Mouse (Mus musculus) ZHBTc4 (cell line): Measurements from ENCODE around the gene Ncapg2.

ENCODE experiments used
- DNase-seq: peaks from one replicate; pipeline ENCODE4 v3.0.0-alpha.2; 2011; ENCODE audit warnings: low read depth, low spot score

The Ncapg2 gene

GRCm38 (mm10) chr12:116442184-116442583 lies 37.0 kb downstream of the Ncapg2 start:
- DNase-seq = no peak

DNA sequence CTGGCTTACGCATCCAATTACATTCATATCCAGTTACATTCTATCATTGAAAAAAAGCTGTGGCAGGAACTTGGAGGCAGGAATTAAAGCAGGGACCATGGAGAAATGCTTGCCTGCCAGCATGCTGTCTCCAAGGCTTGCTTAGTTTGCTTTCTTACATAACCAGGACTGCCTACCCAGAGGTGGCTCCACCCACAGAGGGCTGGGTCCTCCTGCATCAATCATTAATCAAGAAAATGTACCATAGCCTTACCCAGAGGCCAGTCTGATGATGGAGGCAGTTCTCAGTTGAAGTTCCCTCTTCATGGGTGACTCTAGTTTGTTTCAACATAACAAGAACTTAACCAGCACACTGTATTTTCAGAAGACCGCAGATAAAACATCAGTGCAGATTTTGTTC lies 44.3 kb downstream of the Ncapg2 start:
- DNase-seq = no peak

GRCm38 (mm10) chr12:116460379-116461065 lies 55.3 kb downstream of the Ncapg2 start:
- no peak for DNase-seq

GRCm38 (mm10) chr12:116467030-116467429 lies 61.8 kb downstream of the Ncapg2 start:
- no peak for DNase-seq

DNA sequence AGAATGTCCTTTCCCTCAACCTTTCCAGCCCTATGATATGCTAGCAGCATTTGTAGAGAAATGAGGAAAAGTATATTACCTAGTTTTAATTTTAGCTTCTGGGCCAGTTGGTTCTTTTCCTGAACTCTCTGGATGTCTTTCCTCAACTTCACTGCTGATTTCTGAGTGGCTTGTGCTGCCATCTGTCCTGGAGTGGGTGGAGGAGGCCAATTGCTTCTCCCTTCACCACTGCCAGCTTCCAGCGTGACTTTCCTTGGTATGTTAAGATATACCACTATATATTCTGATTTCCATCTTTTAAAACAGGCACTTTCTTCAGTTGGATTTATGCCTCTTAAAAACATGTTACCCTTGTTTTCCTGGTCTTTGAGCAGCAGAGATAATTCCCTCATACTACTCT lies 63.1 kb downstream of the Ncapg2 start:
- DNase-seq = no peak

GRCm38 (mm10) chr12:116469096-116469495 lies 63.9 kb downstream of the Ncapg2 start:
- DNase-seq = no peak

GRCm38 (mm10) chr12:116473264-116473663 lies 68.1 kb downstream of the Ncapg2 start:
- no peak for DNase-seq

- no peak for DNase-seq
These were observed 68.6 kb downstream of the Ncapg2 start for GRCm38 (mm10) chr12:116473761-116474160.

- no peak for DNase-seq
These were observed 69.5 kb downstream of the Ncapg2 start for GRCm38 (mm10) chr12:116474676-116475075.

DNA sequence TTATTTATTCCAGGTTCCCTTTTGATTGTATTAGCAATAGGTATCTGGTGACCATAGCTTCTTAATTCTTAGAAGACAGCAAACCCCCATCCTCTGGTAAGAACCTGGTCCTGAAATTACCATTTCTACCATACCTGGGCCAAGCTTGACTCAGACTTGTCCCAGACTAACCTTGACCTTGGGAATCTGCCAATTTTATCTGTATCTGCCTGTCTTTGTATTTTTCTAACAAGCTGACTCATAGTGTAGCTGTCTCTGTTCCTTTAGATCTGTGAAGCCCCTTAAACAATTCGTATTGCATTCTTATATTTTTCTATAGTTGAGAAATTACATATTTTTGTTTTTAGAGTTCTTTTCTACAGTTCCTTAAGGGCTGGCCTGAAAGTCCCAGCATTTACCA lies 73.6 kb downstream of the Ncapg2 start:
- DNase-seq = no peak

- no peak for DNase-seq
These were observed 76.7 kb downstream of the Ncapg2 start for GRCm38 (mm10) chr12:116481921-116482320.

DNA sequence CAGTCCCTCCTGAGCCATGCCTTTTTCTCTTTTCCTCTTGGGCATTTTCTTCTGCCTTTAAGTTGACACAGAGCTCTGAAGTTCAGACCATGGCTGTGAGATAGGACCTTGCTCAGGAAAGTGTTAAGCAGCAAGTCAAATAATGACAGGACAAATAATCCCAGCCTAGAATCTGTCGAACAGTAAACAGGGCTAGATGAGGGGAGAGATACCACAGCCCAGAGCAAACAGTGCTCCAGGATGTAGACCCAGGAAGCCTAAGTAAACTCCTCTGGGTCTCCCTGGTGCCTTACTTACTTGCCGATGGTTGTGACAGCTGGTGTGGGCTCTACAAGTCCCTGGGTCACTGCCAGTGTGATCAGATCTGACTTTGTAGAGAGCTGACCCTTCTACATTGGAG lies 78.4 kb downstream of the Ncapg2 start:
- no peak for DNase-seq

GRCm38 (mm10) chr12:116484991-116485390 lies 79.8 kb downstream of the Ncapg2 start:
- no peak for DNase-seq

DNA sequence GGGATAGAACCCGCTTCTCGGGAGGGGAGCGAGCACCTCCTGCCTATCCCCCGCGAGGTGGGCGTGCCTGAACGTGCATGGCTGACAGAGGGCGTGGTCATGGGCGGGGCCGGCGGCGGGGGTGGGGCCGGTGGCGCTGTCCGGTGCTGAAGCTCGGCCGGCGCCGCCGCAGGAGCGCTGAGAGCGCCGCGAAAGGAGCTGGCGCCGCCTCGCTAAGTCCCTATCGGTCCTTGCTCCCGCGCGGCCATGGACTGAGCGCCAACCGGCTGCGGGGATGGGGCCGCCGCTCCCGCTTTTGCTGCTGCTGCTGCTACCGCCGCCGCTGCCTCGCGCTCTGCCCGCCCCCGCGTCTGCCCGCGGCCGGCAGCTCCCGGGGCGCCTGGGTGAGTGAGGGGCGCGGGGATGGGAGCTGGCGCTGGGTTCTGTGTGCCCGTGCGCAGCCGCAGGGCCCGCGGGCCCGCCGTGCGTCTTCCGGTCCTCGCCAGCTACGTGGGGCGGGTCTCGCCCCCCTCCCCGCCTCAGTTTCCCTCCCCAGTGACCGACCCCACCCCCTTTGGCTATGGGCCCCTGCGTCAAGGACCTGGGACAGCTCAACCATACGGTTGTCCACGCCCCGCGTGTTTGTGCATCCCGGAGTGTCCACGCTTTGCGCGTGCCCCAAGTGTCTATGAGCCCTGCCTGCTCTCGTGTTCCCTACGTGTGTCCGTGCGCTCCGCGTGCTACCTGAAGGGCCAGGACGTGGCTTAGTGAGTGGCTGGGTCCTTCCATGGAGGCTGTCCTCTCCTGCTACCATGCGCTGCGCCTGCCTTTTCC lies 80.6 kb downstream of the Ncapg2 start, which contains the start of gene Ptprn2:
Gene Ptprn2 (plus strand): TSS at position 130 of the 813 bp plus-strand sequence.
- peak; percentile 86 for DNase-seq

DNA sequence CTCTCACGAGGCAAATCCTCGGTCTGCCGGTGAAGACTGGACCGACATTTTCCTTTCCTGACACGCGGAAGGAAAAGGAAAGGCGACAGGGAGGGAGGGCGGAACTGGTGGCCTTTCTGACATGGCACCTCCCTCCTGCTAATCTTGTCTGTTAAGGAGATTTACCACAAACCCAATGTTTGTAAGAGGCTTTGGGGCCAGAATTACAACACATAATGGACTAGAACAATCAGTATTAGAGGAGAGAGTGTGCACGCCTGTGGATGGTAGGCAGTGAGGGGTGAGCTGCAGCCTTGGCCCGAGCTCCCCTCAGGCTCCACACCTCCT lies 81.2 kb downstream of the Ncapg2 start:
- DNase-seq = no peak

DNA sequence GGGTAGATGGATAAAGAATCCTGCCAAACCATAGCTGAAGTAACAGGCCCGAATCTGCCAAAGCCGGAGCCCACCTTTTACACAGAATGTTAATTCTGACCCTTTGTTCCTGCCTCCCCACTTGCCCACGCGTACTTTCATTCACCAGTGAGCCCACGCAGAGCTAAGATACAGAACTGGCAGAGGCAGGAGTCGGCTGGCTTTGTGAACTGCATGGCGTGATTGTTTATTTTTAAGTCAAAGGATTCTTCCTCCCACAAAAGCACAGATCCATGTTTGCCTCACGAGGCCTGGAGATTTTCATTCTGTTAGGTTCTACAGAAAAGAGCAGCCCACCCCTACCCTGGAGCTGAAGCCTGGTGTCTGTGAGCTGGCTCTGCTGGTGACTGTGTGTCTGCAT lies 83.6 kb downstream of the Ncapg2 start:
- no peak for DNase-seq

DNA sequence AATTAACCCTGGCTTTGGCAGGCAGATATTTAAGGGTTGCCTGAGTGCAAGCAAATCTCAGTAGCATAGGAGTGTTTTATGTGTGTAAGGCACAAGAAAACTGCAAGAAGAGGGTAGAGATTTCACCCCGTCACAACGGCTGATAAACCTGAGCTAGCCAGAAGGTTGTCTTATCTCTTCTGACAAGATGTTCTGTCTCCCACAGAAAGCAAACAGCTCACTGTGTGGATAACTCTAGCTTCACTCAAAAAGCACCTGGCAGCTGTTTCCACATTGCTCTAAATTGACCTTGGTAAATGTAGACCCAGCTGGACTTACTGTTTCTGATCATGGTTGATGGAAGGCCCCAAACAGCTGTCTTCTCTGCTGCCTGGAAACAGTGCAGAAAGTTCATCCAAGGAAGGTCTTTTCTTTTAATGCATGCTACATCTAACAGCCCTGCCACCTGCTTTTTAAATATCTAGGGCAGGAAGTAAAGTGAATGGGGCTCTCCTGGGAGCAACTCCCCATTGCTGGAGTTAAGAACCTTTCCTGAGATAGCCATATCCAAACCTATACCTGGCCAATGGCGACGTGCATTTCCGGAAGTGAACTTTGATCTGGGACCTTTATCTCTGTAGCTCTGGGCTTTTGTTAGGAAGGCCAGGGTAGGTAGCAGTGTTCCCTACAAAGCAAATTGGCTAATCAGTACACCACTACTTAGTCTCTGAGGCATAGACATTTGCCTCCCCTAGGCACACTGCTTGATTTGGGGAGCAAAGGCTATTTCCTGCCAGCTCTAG lies 85.6 kb downstream of the Ncapg2 start:
- no peak for DNase-seq

GRCm38 (mm10) chr12:116498666-116499065 lies 93.5 kb downstream of the Ncapg2 start:
- DNase-seq = no peak

DNA sequence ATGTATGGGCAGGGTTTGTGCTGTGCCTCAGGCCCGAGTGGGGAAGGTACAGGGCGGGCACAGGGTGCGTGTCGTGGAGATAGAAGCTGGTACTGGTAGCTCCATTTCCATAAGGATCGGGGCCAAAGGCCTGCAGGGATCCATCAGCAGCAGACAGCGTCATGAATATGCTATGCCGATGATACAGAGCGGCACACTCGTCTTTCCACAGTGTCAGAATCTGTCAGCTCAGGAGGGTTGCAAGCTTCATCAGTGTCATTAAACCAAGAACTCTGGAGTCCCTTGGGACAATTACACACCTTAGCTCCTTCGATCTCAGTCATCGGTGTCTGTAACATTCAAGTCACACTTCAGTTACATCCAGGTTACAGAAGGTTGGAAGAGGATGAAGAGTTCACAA lies 95.5 kb downstream of the Ncapg2 start:
- no peak for DNase-seq

DNA sequence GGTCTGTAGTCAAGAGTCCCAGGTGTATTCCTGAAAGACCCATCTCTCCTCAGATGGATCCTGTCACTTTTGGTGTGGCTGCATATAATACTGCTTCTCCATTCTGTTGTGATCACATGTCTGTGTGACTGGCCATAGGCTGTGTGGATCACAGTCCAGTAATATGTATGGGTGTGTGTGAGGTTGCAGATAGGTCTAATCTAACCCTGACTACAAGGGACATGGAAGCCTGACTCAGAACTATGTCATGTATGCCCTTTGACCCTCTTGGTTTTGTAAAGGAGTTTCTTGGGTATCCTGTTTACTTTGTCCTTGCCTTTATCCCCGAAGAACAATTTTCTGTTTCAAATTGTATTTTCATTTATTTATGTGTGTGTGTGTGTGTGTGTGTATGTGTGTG lies 107.3 kb downstream of the Ncapg2 start:
- no peak for DNase-seq
